Mouse (Mus musculus): ENCODE data around the gene Dio1. TPM values are rescaled to one million over a fixed set of nuclear protein-coding genes. Genes with fewer than 3 reads are reported as not detected.
A peak's percentile ranks its signal among the peaks of the same experiment; 100 is the strongest.

Gene Dio1
- total RNA-seq (2021), result not detected
- long read RNA-seq, experiment 1, result 0 reads
- long read RNA-seq, experiment 2, result 0 reads

DNA sequence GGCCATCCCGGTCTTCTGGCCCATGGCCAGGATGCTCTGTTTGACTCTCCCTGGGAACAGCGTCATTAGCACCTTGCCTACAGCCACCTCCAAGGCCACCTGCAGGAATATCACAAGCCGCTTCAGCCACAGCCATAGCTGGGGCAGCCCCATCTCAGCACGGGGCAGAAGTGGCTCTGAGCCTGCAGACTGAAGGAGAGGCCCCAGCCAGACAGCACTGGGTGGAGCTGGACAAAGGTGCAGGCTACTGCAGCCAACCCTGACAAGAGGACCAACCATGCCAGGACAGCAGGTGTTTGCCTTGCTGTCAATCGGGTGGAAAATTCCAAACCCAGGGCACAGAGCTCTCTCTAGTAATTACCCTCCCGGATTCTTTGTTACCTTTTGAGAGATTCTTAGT, at the start of gene Dio1:
Dio1 (minus strand) TSS at position 204 of the 400 bp plus-strand sequence.
- Histone ChIP-seq H3K27ac (no peak within 1 kb of the TSS), H3K4me3 (no peak within 1 kb of the TSS)
- no peak for DNase-seq (ENCODE audit: low spot score in 2 of 2)
- TF ChIP-seq CTCF (conservative IDR thresholded peaks at IDR 0.05), result no peak

DNA sequence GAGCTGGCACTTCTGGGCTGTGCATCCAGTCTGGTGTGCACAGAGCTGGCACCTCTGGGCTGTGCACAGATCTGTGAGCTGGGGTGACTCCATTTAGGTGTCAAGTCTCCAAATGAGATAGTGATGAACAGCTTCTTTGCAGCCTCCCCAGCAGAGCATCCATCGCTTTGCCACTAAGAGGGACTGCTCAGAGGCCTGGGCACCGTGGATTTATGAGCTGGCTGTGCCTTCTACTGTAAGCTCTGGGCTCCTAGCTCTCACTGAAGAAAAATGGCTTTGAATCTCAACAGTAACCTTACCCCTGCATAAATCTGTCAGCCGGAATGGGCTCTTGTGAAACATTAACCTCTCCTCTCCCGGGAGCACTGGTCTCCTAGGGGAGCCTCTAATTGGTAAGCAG, 47.6 kb upstream of the Dio1 start:
- no peak overlapping the region for H3K4me3 ChIP-seq
- no peak overlapping the region for H3K27ac ChIP-seq
- no peak for TF ChIP-seq CTCF (conservative IDR thresholded peaks at IDR 0.05)
- no peak for DNase-seq (ENCODE audit: low spot score in 2 of 2)

DNA sequence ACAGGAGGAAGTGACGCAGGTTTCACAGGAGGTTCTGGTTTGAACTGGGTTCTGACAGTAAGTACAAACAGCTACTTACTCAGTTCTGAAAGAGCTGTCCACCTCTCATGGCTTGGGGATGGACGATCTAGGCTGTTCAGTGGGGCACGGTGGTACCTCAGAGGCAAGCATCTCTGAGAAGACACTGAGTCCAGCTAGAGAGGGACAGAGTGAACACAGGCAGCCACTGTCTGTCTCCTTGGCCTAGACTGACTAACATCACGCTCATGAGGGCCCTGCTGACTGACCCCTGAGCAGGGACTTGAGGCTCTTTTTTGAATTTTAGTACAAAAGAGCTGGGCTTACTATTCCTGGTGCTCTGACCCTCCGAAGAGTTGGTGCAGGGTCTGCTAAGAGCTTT, 47.2 kb upstream of the Dio1 start:
- TF ChIP-seq CTCF (conservative IDR thresholded peaks at IDR 0.05), result no peak
- H3K27ac ChIP-seq, result no peak overlapping the region
- DNase-seq (ENCODE audit: low spot score in 2 of 2), result no peak

DNA sequence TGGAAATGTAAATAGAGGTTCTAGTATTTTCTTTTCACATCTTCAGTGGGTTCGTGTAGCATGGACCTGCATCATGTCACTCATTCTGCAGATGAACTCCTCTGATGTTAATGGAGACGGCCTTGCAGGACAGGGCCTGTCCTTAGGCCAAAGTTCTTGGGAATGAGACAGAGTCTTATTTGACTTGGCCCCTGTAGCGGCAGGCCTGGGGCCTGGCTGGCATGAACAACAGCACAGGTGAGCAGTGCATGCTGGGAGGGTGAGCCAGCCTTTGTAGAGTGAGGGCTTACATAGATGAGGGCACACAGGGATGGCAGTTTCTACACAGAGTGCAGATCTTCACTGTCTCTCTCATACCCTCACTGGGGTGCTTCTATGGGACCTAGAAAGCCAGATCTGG, 46.6 kb upstream of the Dio1 start:
- no peak for TF ChIP-seq CTCF (conservative IDR thresholded peaks at IDR 0.05)
- Histone ChIP-seq H3K27ac (no peak overlapping the region), H3K4me3 (no peak overlapping the region)
- DNase-seq (ENCODE audit: low spot score in 2 of 2), result no peak

More for the DNA sequence above, 47.2 kb upstream of the Dio1 start:
- no peak overlapping the region for H3K4me3 ChIP-seq

DNA sequence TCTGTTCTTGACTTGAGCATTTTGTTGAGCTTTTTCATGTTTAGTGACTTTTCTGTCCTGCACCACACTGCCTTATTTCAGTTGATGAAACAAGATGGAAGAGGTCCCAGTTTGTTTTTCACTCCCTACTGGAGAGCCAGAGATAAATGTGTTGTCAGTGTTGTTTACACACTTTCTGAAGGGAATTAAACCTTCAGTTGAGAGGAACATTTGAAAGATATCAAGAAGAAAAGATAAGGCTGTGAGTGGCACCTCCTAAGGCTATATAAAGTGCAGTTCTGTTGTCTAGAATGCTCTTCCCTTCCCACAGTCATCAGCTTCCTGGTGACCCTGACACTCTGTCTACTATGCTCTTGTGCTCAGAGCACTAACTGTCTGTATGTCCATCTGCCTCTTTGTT, 44.4 kb upstream of the Dio1 start:
- Histone ChIP-seq H3K4me3 (no peak overlapping the region), H3K27ac (no peak overlapping the region)
- TF ChIP-seq CTCF (conservative IDR thresholded peaks at IDR 0.05), result no peak
- no peak for DNase-seq (ENCODE audit: low spot score in 2 of 2)

DNA sequence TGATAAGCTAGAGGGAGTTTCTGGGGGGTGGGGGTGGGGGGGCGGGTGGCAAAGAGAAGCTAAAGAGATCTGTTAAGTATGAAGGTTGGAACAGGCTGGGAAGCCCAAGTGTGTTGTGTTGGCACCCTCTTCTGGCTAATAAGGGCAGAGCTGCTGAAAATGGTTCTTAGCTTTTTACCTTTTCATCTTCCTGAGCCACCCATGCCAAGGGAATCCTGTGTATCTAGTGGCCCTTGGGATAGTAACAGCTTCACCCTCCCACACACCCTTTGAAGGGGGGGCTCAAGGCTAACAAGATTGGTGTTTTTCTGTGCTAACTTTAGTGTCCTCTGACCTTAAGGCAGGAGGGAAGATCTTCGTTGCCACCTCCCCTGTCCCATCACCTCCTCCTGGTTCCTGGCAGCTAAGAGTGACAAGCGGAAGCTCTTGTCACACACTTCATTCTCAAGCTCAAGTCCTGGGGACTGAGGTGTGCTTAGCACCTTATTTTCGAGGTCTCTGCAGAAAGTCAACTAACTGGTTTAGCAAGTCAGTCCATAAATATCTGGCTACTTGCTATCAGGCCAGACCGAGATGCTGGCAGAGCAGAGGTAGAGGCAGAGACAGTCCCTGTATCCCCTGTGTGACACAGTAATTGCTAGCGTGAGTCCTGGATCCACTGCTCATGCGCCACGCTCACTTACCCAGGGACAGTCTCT, 42.5 kb upstream of the Dio1 start:
- peak; percentile 80 for TF ChIP-seq CTCF (conservative IDR thresholded peaks at IDR 0.05)
- Histone ChIP-seq H3K27ac (no peak overlapping the region), H3K4me3 (no peak overlapping the region)
- DNase-seq (ENCODE audit: low spot score in 2 of 2), result peak; percentile 39 to 41

DNA sequence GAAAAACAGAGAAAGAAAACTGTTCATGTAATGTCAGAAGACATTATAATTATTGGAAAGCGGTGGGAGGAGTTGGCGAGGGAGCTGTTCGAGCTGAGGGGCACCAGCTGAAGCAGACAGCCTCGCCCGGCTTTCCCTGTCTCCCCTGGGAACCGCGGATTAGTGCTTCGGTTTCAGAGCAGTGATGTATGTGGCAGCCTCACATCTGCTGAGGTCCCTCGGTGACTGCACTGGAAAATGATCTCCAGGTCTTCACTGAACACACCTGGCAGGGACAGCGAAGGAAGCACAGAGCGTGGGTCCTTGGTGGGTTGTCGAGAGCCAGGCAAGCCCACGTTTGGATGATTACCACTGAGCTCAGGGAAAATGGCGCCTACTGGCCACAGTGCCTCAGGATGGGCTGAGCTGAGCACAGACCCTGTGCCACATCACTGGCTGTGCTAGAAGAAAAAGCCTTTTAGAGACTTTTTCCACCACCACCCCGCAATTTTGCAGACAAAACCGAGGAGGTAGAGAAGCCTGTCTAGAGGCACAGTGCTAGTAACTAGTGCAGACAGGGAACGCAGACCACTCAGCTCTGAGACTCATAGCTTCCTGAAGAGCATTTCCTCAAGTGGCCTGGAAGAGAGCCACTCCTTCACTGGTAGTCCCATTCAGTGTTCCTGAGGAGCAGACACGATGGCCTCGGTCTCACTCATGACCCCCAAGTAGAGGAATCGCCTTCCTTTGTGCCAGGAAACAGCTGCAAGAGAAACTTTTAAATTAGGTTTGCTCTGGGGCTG, 41.8 kb upstream of the Dio1 start:
- no peak overlapping the region for H3K4me3 ChIP-seq
- TF ChIP-seq CTCF (conservative IDR thresholded peaks at IDR 0.05), result no peak
- no peak for DNase-seq (ENCODE audit: low spot score in 2 of 2)
- H3K27ac ChIP-seq, result 0 out of 2 replicates have a peak overlapping the region, but pooled peaks have one; percentile 37

DNA sequence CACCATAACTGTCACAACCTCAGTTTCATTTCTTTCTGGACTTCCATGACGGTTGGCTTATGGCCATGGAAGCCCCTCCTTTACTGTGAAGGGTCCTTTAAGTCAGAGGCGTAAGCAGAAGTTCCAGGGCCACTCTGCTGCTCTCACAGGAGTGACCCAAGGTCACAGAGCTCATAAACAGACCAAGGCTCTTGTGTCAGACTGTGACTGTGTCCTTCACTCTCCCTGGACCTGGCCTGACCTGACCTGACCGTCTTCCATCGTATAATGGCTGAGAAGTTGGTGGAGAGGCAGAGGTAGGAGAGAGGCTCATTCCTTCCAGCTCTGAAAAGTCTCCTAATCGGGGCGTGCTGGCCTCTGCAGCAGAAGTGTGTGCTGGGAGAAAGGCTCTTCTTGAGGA, 40.3 kb upstream of the Dio1 start:
- H3K27ac ChIP-seq, result no peak overlapping the region
- no peak overlapping the region for H3K4me3 ChIP-seq
- no peak for DNase-seq (ENCODE audit: low spot score in 2 of 2)
- no peak for TF ChIP-seq CTCF (conservative IDR thresholded peaks at IDR 0.05)

DNA sequence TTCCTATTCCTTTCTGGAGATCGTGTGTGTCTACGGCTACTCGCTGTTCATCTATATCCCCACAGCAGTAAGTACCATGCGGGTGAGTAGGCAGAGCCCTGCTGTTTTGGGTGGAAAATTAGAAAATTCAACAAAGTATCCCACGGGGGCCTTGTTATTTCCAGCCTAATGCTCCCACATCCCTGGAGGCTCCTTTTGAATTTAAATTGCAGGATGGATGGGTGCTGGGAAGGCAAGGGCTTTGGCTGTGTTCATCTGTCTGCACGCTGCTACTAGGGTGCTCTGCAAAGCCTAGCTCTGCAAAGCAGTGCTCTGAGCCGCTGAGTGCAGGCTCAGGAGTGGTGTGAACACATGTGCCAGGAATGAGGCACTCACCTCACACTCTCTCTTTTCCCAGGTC, 37.6 kb upstream of the Dio1 start:
- no peak for TF ChIP-seq CTCF (conservative IDR thresholded peaks at IDR 0.05)
- peak; percentile 42 to 47 for DNase-seq (ENCODE audit: low spot score in 2 of 2)
- Histone ChIP-seq H3K4me3 (no peak overlapping the region), H3K27ac (peak overlapping the region; percentile 83)

DNA sequence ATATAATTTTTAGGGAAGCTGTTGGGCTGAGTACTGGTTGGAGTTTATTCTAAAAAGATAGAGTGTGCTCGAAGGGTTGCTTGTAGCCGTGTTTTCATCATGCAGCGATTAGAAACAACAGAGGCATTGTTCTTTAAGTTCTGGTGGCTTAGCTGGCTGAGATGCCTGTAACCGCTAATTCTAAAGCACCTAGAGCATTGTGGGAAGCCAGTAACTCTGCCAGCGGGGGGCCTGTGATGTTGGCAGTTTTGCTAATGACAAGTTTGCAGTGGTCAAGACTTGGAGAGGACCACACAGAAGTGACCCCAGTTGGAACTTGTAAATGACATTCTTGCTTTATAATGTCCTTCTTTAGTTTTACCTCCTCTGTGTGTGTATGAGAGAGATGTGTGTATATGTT, 34.4 kb upstream of the Dio1 start:
- TF ChIP-seq CTCF (conservative IDR thresholded peaks at IDR 0.05), result no peak
- DNase-seq (ENCODE audit: low spot score in 2 of 2), result no peak
- H3K4me3 ChIP-seq, result no peak overlapping the region
- no peak overlapping the region; the same call in 1 of the 2 replicates for H3K27ac ChIP-seq

DNA sequence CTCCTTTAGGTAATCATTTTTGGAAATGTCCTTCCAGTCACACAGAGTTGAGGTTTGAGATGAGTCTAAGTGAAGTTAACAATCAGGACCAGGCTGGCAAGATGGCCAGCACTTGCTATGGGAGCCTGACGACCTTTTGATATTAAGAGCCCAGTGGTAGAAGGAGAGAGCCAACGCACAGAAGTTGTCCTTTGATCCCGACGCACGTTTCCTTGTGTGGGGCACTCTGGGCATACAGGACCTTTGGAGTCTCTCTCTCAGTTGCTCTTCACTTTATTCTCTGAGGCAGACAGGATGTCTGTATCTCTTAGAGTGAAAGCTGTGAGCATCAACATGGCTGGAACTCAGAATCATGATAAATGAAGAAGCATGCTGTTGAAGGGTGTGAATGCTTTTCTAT, 30.5 kb upstream of the Dio1 start:
- Histone ChIP-seq H3K27ac (no peak overlapping the region), H3K4me3 (no peak overlapping the region)
- TF ChIP-seq CTCF (conservative IDR thresholded peaks at IDR 0.05), result no peak
- no peak for DNase-seq (ENCODE audit: low spot score in 2 of 2)

DNA sequence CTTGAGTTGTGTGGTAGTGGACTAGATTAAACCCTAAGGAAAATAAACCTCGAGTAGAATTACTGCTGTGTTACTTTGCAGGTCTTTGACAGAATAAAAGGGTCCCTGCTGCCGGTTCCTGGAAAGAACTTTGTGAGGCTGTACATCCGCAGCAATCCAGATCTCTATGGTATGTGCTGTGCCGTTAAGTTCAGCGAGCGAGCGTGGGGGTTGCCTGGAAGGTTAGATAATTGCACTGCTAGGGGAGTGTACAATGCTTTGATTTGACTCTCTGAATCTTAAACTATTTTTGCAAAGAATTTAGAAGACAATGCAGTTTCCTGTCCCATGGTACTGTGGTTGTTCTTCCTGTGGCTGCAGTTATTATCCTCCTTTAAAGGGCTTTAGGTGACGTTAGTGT, 29.4 kb upstream of the Dio1 start:
- no peak overlapping the region for H3K27ac ChIP-seq
- no peak for TF ChIP-seq CTCF (conservative IDR thresholded peaks at IDR 0.05)
- H3K4me3 ChIP-seq, result no peak overlapping the region
- DNase-seq (ENCODE audit: low spot score in 2 of 2), result no peak

DNA sequence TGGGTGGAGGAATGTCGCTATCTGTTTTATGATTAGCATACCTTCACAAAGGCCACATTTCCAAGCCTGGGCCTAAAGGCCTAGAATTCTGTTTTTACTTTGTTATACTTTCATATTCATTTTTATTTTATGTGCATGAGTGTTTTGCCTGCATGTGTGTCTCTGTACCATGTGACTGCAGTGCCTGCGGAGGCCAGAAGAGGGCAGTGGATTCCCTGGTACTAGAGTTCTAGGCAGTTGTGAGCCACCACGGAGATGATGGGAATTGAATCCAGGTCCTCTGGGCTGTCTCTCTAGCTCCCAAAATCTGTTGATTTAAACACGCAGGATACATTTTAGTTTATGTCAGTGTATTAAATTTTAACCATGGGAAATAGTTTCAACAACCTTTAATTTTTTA, 26.5 kb upstream of the Dio1 start:
- no peak overlapping the region for H3K4me3 ChIP-seq
- no peak for DNase-seq (ENCODE audit: low spot score in 2 of 2)
- H3K27ac ChIP-seq, result no peak overlapping the region
- TF ChIP-seq CTCF (conservative IDR thresholded peaks at IDR 0.05), result peak; percentile 58

DNA sequence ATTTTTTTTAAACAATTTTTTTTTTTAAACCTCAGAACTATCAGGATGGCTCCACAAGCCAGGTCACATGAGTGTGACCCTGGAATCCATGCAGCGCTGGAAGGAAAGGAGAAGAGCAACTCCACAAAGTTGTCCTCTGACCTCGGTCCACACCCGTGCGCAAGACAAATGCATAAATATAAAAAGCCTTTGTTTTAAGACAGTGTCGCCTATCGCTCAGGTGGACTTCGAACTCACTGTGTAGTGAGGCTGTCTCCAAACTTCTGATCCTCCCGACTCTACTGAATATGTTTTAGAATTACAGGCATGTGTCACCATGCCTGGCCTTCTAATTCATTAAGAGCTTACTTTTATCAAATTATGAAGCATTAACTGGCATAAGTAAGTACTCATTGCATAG, 21.6 kb upstream of the Dio1 start:
- Histone ChIP-seq H3K4me3 (no peak overlapping the region), H3K27ac (no peak overlapping the region)
- DNase-seq (ENCODE audit: low spot score in 2 of 2), result no peak
- TF ChIP-seq CTCF (conservative IDR thresholded peaks at IDR 0.05), result no peak

All from layer of hippocampus, adult 2 months (tissue).